Mouse (Mus musculus): ENCODE data around the gene Ssxb10.
"Not testable (repeated sequence)": the region's sequence is repeated elsewhere in the genome, so short reads cannot be mapped to it uniquely, and the experiment has no call there.

The Ssxb10 gene

DNA sequence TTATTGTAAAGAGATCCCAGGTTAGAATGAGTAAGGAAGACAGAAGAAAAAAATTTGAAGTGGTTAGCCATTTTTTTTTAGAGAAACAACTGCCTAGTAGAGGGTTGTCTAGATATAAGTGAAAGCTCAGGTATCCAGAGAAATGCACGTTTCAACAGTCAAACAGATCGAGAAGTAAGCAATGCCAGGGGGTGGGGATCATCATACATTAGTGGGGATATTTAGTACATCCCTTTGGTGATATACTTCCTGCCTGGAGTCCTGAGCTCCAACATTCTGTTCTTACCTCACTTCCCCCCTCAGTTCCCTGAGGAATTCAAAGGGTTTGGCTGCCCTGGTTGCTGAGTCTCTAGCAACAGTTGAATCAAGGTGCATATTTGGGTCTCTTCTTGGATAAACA is at the start of gene Ssxb10:
Gene Ssxb10, plus strand, starts transcription at position 301 of the 400 bp plus-strand sequence.
- no peak for DNase-seq (ENCODE audit: low read depth)

DNA sequence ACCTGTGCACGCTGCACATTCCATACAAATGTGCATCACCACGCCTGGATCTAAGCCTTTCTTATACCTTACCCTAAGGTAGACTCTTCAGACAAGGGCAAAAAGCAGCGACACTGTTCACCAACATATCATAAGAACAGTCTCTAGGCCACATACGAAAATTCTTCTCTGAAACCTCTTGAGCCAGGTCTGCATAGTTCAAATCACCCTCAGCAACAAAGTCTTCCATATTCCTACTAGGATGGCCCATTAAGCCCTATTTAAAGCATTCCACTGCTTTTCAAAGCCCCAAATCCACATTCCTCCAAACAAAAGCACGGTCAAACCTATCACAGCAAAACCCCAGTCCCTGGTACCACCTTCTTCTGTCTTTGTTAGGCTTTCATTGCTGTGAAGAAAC is 38.6 kb upstream of the Ssxb10 start:
- no peak for DNase-seq (ENCODE audit: low read depth)

DNA sequence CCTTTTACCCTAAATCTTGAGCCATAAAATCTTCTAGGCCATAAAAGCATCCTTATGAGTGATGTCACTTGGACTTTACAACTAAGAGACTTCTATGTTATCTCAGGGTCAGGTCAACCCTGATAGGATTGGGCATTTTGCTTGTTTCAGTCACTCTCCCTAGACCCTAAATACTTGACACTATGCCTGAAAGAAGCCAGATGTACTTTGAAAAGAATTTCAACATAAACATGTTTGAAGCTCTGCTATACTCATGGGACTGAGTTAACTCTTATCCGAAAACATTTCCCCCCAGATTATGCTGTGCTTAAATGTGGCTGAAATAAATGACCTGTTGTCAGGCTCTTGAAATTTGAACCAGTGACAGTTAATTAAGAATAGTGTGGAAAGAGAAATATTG is 17.9 kb upstream of the Ssxb10 start:
- DNase-seq (ENCODE audit: low read depth), result no peak

DNA sequence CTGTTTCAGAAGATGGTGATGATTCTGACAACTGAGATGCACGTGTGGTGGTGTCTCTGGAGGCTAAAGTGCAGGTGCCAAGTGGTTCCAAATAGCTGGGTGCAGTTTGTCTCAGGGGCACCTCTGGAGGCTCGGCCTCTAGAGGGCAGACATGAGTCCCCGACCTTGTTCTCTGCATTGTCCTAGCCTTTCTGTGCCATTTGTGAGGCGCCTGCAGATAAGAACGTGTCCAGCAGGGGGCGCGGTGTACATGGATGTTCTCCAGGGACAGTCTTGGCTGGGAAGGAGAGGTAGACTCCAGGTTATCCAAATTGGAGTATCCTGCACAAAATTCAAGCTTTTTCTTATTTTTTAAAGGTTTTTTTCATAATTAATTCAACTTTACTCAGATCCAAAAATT is 12.3 kb upstream of the Ssxb10 start:
- peak; percentile 78 for DNase-seq (ENCODE audit: low read depth)

DNA sequence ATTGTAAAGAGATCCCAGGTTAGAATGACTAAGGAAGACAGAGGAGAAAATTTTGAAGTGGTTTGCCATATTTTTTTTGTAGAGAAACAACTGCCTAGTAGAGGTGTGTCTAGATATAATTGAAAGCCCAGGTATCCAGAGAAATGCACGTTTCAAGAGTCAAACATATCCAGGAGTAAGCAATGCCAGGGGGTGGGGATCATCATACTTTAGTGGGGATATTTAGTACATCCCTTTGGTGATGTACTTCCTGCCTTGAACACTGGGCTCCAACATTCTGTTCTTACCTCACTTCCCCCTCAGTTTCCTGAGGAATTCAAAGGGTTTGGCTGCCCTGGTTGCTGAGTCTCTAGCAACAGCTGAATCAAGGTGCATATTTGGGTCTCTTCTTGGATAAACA is 39.5 kb downstream of the Ssxb10 start, which contains the start of gene Ssxb9:
Gene Ssxb9, plus strand, starts transcription at position 301 of the 400 bp plus-strand sequence.
- DNase-seq (ENCODE audit: low read depth), result not testable (repeated sequence)
